Mouse (Mus musculus): ENCODE measurements around the gene Ankrd11. TPM values are rescaled to one million over a fixed set of nuclear protein-coding genes. Genes with fewer than 3 reads are reported as not detected.

Ankrd11 gene
- polyA plus RNA-seq, 1 experiment = 56.4 TPM

- no peaks in the 10 kb centered on the region for H3K36me3 ChIP-seq (ENCODE audit: control insufficient read depth, insufficient read depth)
- H3K4me3 ChIP-seq = peak overlapping the region; percentile 75
- no peak overlapping the region for H3ac ChIP-seq (ENCODE audit: control insufficient read depth, insufficient read length)
- H3K27me3 ChIP-seq (ENCODE audit: control insufficient read depth, insufficient read depth, insufficient read length) = no peaks in the 10 kb centered on the region
- peak overlapping the region; percentile 93 for H3K4me2 ChIP-seq (ENCODE audit: low read depth)
- H3K79me2 ChIP-seq (ENCODE audit: control insufficient read depth, insufficient read depth) = peaks cover 25% of the 10 kb centered on the region
- no peak for TF ChIP-seq TCF12 (IDR thresholded peaks at IDR 0.05; ENCODE audit: insufficient read depth, poor library complexity, severe bottlenecking)
- no peak for TF ChIP-seq USF1 (IDR thresholded peaks at IDR 0.05; ENCODE audit: low read depth)
- TF ChIP-seq REST (IDR thresholded peaks at IDR 0.05; ENCODE audit: insufficient read depth, insufficient read length) = no peak
- TF ChIP-seq MYOD1 (IDR thresholded peaks at IDR 0.05; ENCODE audit: control insufficient read depth in 1 of 3, insufficient read length in 2 of 3, low read depth in 2 of 3) = peak in 2 of 3 experiments; percentile 58 to 67
- no peak for TF ChIP-seq SRF (IDR thresholded peaks at IDR 0.05; ENCODE audit: control insufficient read depth, insufficient read length, low read depth)
- no peak for TF ChIP-seq POLR2AphosphoS2 (IDR thresholded peaks at IDR 0.05; ENCODE audit: insufficient read length, low read depth)
- peak; percentile 38 to 84 (median 69) for TF ChIP-seq MYOG (IDR thresholded peaks at IDR 0.05; ENCODE audit: control insufficient read depth in 1 of 3, insufficient read depth in 1 of 3, insufficient read length in 2 of 3, low read depth in 2 of 3)
- TF ChIP-seq CEBPB (IDR thresholded peaks at IDR 0.05; ENCODE audit: insufficient read depth, poor library complexity, severe bottlenecking) = no peak
- TF ChIP-seq TCF3 (IDR thresholded peaks at IDR 0.05; ENCODE audit: insufficient read length, low read depth) = no peak
Measured at GRCm38 (mm10) chr8:123064072-123064471, 22.0 kb upstream of the Ankrd11 start.

DNA sequence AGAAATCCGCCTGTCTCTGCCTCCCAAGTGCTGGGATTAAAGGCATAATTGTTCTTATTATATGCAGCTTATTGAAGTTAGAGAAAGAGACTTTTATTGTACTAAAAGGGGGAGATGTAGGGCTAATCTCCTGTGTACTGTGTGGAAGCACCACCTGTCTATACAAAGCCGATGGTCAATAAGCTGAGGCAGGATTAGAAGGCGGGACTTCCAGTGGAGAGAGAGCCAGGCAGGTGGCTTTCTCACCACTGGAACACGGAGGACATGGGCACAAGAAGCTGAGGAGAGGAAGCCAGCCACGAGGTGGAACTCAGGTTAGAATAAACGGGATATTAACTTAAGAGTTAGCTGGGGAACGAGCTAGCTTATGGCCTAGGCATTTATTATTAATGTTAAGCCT lies 20.6 kb upstream of the Ankrd11 start, which contains the start of gene Spg7:
Spg7 (plus strand) TSS at position 222 of the 400 bp plus-strand sequence.
- no peak within 1 kb of the TSS for H3K4me2 ChIP-seq (ENCODE audit: low read depth)
- TF ChIP-seq CEBPB (IDR thresholded peaks at IDR 0.05; ENCODE audit: insufficient read depth, poor library complexity, severe bottlenecking) (no peak), POLR2AphosphoS2 (IDR thresholded peaks at IDR 0.05; ENCODE audit: insufficient read length, low read depth) (no peak), REST (IDR thresholded peaks at IDR 0.05; ENCODE audit: insufficient read depth, insufficient read length) (no peak), MYOD1 (IDR thresholded peaks at IDR 0.05; ENCODE audit: control insufficient read depth in 1 of 3, insufficient read length in 2 of 3, low read depth in 2 of 3) (no peak), SRF (IDR thresholded peaks at IDR 0.05; ENCODE audit: control insufficient read depth, insufficient read length, low read depth) (no peak)
- no peak within 1 kb of the TSS for H3ac ChIP-seq (ENCODE audit: control insufficient read depth, insufficient read length)

DNA sequence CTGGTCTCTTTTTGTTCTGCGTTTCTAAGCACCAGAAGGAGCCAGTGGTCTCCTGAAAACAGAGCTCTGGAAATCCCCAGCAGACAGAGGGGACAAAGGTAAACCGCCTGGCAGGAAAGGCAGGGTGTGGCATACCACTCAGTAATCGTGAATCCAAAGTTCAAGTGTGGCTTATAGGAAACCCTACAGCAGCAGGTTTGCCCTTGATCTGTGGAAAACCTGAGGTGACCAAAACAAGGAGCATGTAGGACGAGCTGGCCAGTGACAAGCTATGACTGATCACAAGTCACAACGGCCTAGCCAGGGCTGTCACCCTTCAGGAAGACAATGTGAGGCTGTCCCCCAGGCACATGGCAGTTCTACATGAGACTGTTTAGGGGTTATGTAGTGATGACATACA lies 9.4 kb upstream of the Ankrd11 start:
- no peak overlapping the region for H3K4me2 ChIP-seq (ENCODE audit: low read depth)
- no peak overlapping the region for H3K4me3 ChIP-seq
- no peaks in the 10 kb centered on the region for H3K36me3 ChIP-seq (ENCODE audit: control insufficient read depth, insufficient read depth)
- no peak for TF ChIP-seq POLR2AphosphoS2 (IDR thresholded peaks at IDR 0.05; ENCODE audit: insufficient read length, low read depth)
- no peak for TF ChIP-seq TCF3 (IDR thresholded peaks at IDR 0.05; ENCODE audit: insufficient read length, low read depth)
- TF ChIP-seq SRF (IDR thresholded peaks at IDR 0.05; ENCODE audit: control insufficient read depth, insufficient read length, low read depth) = no peak
- no peak for TF ChIP-seq REST (IDR thresholded peaks at IDR 0.05; ENCODE audit: insufficient read depth, insufficient read length)
- no peak for TF ChIP-seq USF1 (IDR thresholded peaks at IDR 0.05; ENCODE audit: low read depth)
- TF ChIP-seq MAX (IDR thresholded peaks at IDR 0.05; ENCODE audit: low read depth) = no peak
- no peak for TF ChIP-seq MYOG (IDR thresholded peaks at IDR 0.05; ENCODE audit: control insufficient read depth in 1 of 3, insufficient read depth in 1 of 3, insufficient read length in 2 of 3, low read depth in 2 of 3)
- no peak for TF ChIP-seq POLR2A (IDR thresholded peaks at IDR 0.05; ENCODE audit: insufficient read length, low read depth)
- no peaks in the 10 kb centered on the region for H3K79me2 ChIP-seq (ENCODE audit: control insufficient read depth, insufficient read depth)
- H3K27me3 ChIP-seq (ENCODE audit: control insufficient read depth, insufficient read depth, insufficient read length) = no peaks in the 10 kb centered on the region
- no peak overlapping the region for H3ac ChIP-seq (ENCODE audit: control insufficient read depth, insufficient read length)

More for the DNA sequence above, 20.6 kb upstream of the Ankrd11 start, which contains the start of gene Spg7:
- no peaks in the 10 kb centered on the region for H3K36me3 ChIP-seq (ENCODE audit: control insufficient read depth, insufficient read depth)
- no peak within 1 kb of the TSS for H3K4me3 ChIP-seq
- H3K27me3 ChIP-seq (ENCODE audit: control insufficient read depth, insufficient read depth, insufficient read length) = no peaks in the 10 kb centered on the region
- peaks cover 21% of the 10 kb centered on the region for H3K79me2 ChIP-seq (ENCODE audit: control insufficient read depth, insufficient read depth)

DNA sequence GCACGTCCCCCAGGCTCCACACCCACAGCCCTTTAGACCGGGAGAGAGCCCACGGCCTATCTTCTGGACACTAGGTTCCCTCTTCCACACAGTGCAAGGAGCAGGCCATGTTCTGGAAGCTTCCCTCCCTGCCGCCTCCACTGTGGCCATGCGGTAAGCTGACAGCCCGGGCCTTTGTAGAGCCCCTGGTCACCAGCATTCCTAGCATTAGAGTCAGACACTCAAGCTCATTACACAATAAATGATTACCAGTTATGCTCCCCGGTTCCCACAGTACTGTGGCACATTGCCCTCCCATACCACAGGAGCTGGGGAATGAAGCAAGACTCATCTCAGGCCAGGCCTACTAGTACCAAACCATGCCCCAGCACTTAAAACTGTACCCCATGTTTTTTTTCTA lies 6.3 kb upstream of the Ankrd11 start:
- no peak overlapping the region for H3ac ChIP-seq (ENCODE audit: control insufficient read depth, insufficient read length)
- TF ChIP-seq TCF3 (IDR thresholded peaks at IDR 0.05; ENCODE audit: insufficient read length, low read depth) (no peak), CEBPB (IDR thresholded peaks at IDR 0.05; ENCODE audit: insufficient read depth, poor library complexity, severe bottlenecking) (peak; percentile 46; the same call in 1 of the 2 replicates)
- no peaks in the 10 kb centered on the region for H3K27me3 ChIP-seq (ENCODE audit: control insufficient read depth, insufficient read depth, insufficient read length)
- H3K4me2 ChIP-seq (ENCODE audit: low read depth) = no peak overlapping the region
- no peak overlapping the region for H3K4me3 ChIP-seq
- no peaks in the 10 kb centered on the region for H3K36me3 ChIP-seq (ENCODE audit: control insufficient read depth, insufficient read depth)
- H3K79me2 ChIP-seq (ENCODE audit: control insufficient read depth, insufficient read depth) = peaks cover 10% of the 10 kb centered on the region

GRCm38 (mm10) chr8:123047827-123048226 lies 5.8 kb upstream of the Ankrd11 start:
- H3K27me3 ChIP-seq (ENCODE audit: control insufficient read depth, insufficient read depth, insufficient read length) = no peaks in the 10 kb centered on the region
- no peak overlapping the region for H3K4me3 ChIP-seq
- no peaks in the 10 kb centered on the region for H3K36me3 ChIP-seq (ENCODE audit: control insufficient read depth, insufficient read depth)
- no peak overlapping the region for H3ac ChIP-seq (ENCODE audit: control insufficient read depth, insufficient read length)
- TF ChIP-seq SRF (IDR thresholded peaks at IDR 0.05; ENCODE audit: control insufficient read depth, insufficient read length, low read depth) = no peak
- TF ChIP-seq TCF3 (IDR thresholded peaks at IDR 0.05; ENCODE audit: insufficient read length, low read depth) = no peak
- TF ChIP-seq TCF12 (IDR thresholded peaks at IDR 0.05; ENCODE audit: insufficient read depth, poor library complexity, severe bottlenecking) = no peak
- TF ChIP-seq MYOG (IDR thresholded peaks at IDR 0.05; ENCODE audit: control insufficient read depth in 1 of 3, insufficient read depth in 1 of 3, insufficient read length in 2 of 3, low read depth in 2 of 3) = no peak
- no peak for TF ChIP-seq REST (IDR thresholded peaks at IDR 0.05; ENCODE audit: insufficient read depth, insufficient read length)
- no peak for TF ChIP-seq MAX (IDR thresholded peaks at IDR 0.05; ENCODE audit: low read depth)
- TF ChIP-seq POLR2A (IDR thresholded peaks at IDR 0.05; ENCODE audit: insufficient read length, low read depth) = no peak
- TF ChIP-seq POLR2AphosphoS2 (IDR thresholded peaks at IDR 0.05; ENCODE audit: insufficient read length, low read depth) = no peak
- no peak for TF ChIP-seq USF1 (IDR thresholded peaks at IDR 0.05; ENCODE audit: low read depth)
- TF ChIP-seq MYOD1 (IDR thresholded peaks at IDR 0.05; ENCODE audit: control insufficient read depth in 1 of 3, insufficient read length in 2 of 3, low read depth in 2 of 3) = no peak
- no peak for TF ChIP-seq CEBPB (IDR thresholded peaks at IDR 0.05; ENCODE audit: insufficient read depth, poor library complexity, severe bottlenecking)
- TF ChIP-seq E2F4 (IDR thresholded peaks at IDR 0.05; ENCODE audit: insufficient read depth) = no peak
- peaks cover 10% of the 10 kb centered on the region for H3K79me2 ChIP-seq (ENCODE audit: control insufficient read depth, insufficient read depth)
- H3K4me2 ChIP-seq (ENCODE audit: low read depth) = no peak overlapping the region

Data from myocyte (in vitro differentiated cells).